33 mouse cellular contexts compared by ENCODE assay signal in the genomic region with DNA sequence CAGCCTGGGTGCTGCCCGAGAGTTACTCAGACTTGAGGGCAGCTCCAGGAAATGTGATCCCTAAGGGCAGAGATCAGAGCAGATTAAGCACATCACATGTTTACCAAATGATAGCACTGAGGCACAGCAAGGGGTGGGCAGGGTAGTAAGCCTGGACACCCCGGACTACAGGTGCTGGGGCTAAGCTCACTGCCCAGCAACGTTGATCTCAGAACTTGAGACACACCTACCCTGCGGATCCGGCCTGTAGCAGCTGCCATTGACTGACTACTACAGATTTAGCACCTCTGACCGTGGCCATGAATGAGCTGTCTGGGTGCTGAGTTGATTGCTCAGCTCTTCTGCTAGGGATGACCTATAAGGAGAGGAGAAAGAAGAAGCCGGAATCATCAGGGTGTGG. TPM values are rescaled to one million over a fixed set of nuclear protein-coding genes. Genes with fewer than 3 reads are reported as not detected.
A peak's percentile ranks its signal among the peaks of the same experiment; 100 is the strongest.
DNase-seq lines count a peak whose midpoint lies in the region; ATAC-seq and TF ChIP-seq lines count a peak whose summit lies in the region.
"Had no signal": no experiment of that assay in that cellular context is flagged by ENCODE, and none has a peak within 500 bp of the region (broad histone marks: within the 10 kb centered on the region; RNA-seq: fewer than 3 reads in every experiment).

No protein-coding gene starts in this region.

- no peak for ATAC-seq in limb, embryonic 13.5 days (ENCODE audit: low FRiP score, low read depth)
- peak; percentile 61 for ATAC-seq in intestine, embryonic 16.5 days
- ATAC-seq in liver, embryonic 12.5 days: no peak
- ATAC-seq: forebrain, embryonic 15.5 days; Patski had no signal

- no peak overlapping the region for H3K4me3 ChIP-seq in gastrocnemius, adult 2 months
- no peak overlapping the region for H3K4me3 ChIP-seq in limb, embryonic 13.5 days
- H3K4me3 ChIP-seq in limb, embryonic 10.5 days: no peak overlapping the region
- H3K4me3 ChIP-seq in intestine, embryonic 16.5 days (ENCODE audit: low read length): no peak overlapping the region
- H3K4me3 ChIP-seq in liver, embryonic 12.5 days: no peak overlapping the region
- H3K4me3 ChIP-seq: embryonic facial prominence, embryonic 10.5 days; embryonic facial prominence, embryonic 13.5 days; erythroblast, embryonic 14.5 days; forebrain, embryonic 12.5 days; forebrain, embryonic 15.5 days; heart, embryonic 12.5 days; heart, embryonic 15.5 days had no signal

- peak overlapping the region; percentile 72 for H3K27ac ChIP-seq in gastrocnemius, adult 2 months
- H3K27ac ChIP-seq in limb, embryonic 13.5 days: no peak overlapping the region
- no peak overlapping the region for H3K27ac ChIP-seq in limb, embryonic 10.5 days
- H3K27ac ChIP-seq in intestine, embryonic 16.5 days (ENCODE audit: low read length): no peak overlapping the region
- no peak overlapping the region for H3K27ac ChIP-seq in liver, embryonic 12.5 days
- H3K27ac ChIP-seq: embryonic facial prominence, embryonic 10.5 days; embryonic facial prominence, embryonic 13.5 days; forebrain, embryonic 12.5 days; forebrain, embryonic 15.5 days; heart, embryonic 15.5 days; hindbrain, embryonic 14.5 days had no signal

- 67% methylated on average over 7 of the region's 7 CpGs for WGBS in limb, embryonic 13.5 days
- 72% methylated on average over 7 of the region's 7 CpGs for WGBS in limb, embryonic 10.5 days
- 51% methylated on average over 7 of the region's 7 CpGs for WGBS in intestine, embryonic 16.5 days
- 59% methylated on average over 7 of the region's 7 CpGs for WGBS in liver, embryonic 12.5 days (ENCODE audit: insufficient replicate concordance)

- no peak for TF ChIP-seq CTCF in gastrocnemius, adult 2 months (IDR thresholded peaks at IDR 0.05)

- intact Hi-C loops in gastrocnemius, adult 2 months (cut with DNase I): no loop called here

- peak; percentile 49 for DNase-seq in gastrocnemius, adult 2 months
- no peak for DNase-seq in gastrocnemius, postnatal 10 days
- DNase-seq in limb, embryonic 10.5 days (ENCODE audit: low spot score): no peak
- DNase-seq in skeletal muscle tissue, adult 2 months (ENCODE audit: low read depth, low spot score): peak; percentile 68
- DNase-seq in cerebellum, adult 9-11 months: no peak
- DNase-seq: adrenal gland, postnatal 10 days; adrenal gland, postnatal 36 days; B cell, adult 2 months; cerebellum, adult 18-20 months; cerebellum, postnatal 10 days; cerebellum, postnatal 36 days; embryo, embryonic 11 days; heart, adult 18-20 months; heart, postnatal 10 days; heart, postnatal 4 days had no signal

- H3K4me2 ChIP-seq in limb, embryonic 13.5 days (replicated peaks): no peak overlapping the region
- no peak overlapping the region for H3K4me2 ChIP-seq in intestine, embryonic 16.5 days (ENCODE audit: low read depth, low read length)
- no peak overlapping the region for H3K4me2 ChIP-seq in liver, embryonic 12.5 days
- H3K4me2 ChIP-seq: embryonic facial prominence, embryonic 13.5 days; forebrain, embryonic 12.5 days; forebrain, embryonic 15.5 days; heart, embryonic 12.5 days; heart, embryonic 15.5 days; hindbrain, embryonic 14.5 days had no signal

- H3K4me1 ChIP-seq in limb, embryonic 13.5 days: no peaks in the 10 kb centered on the region
- H3K4me1 ChIP-seq in limb, embryonic 10.5 days: peaks cover 3% of the 10 kb centered on the region
- no peaks in the 10 kb centered on the region for H3K4me1 ChIP-seq in intestine, embryonic 16.5 days (ENCODE audit: control insufficient read depth, insufficient read depth, low read length)
- peaks cover 20% of the 10 kb centered on the region for H3K4me1 ChIP-seq in liver, embryonic 12.5 days
- H3K4me1 ChIP-seq: embryonic facial prominence, embryonic 13.5 days; forebrain, embryonic 12.5 days; forebrain, embryonic 15.5 days had no signal

- H3K27me3 ChIP-seq in limb, embryonic 13.5 days: no peaks in the 10 kb centered on the region
- no peaks in the 10 kb centered on the region for H3K27me3 ChIP-seq in limb, embryonic 10.5 days (ENCODE audit: low read depth, poor library complexity, severe bottlenecking)
- no peaks in the 10 kb centered on the region for H3K27me3 ChIP-seq in intestine, embryonic 16.5 days (replicated peaks; ENCODE audit: control insufficient read depth, insufficient read depth, low read length)
- H3K27me3 ChIP-seq in liver, embryonic 12.5 days (replicated peaks): peaks cover 47% of the 10 kb centered on the region
- H3K27me3 ChIP-seq: embryonic facial prominence, embryonic 13.5 days; forebrain, embryonic 15.5 days; heart, embryonic 15.5 days had no signal

- H3K9ac ChIP-seq in limb, embryonic 13.5 days: 0 out of 2 replicates have a peak overlapping the region, but pooled peaks have one; percentile 8
- H3K9ac ChIP-seq in intestine, embryonic 16.5 days (ENCODE audit: low read depth, low read length): no peak overlapping the region
- H3K9ac ChIP-seq in liver, embryonic 12.5 days: no peak overlapping the region
- H3K9ac ChIP-seq: embryonic facial prominence, embryonic 13.5 days; forebrain, embryonic 12.5 days; forebrain, embryonic 15.5 days; heart, embryonic 12.5 days; heart, embryonic 15.5 days; hindbrain, embryonic 14.5 days had no signal

- H3K9me3 ChIP-seq in limb, embryonic 13.5 days: no peaks in the 10 kb centered on the region
- no peaks in the 10 kb centered on the region for H3K9me3 ChIP-seq in limb, embryonic 10.5 days (replicated peaks)
- no peaks in the 10 kb centered on the region for H3K9me3 ChIP-seq in intestine, embryonic 16.5 days (ENCODE audit: control insufficient read depth, low read length)
- no peaks in the 10 kb centered on the region for H3K9me3 ChIP-seq in liver, embryonic 12.5 days (replicated peaks)
- H3K9me3 ChIP-seq: embryonic facial prominence, embryonic 10.5 days; embryonic facial prominence, embryonic 13.5 days; forebrain, embryonic 12.5 days; forebrain, embryonic 15.5 days; heart, embryonic 12.5 days; heart, embryonic 15.5 days had no signal

- H3K36me3 ChIP-seq in limb, embryonic 13.5 days: no peaks in the 10 kb centered on the region
- H3K36me3 ChIP-seq in limb, embryonic 10.5 days: no peaks in the 10 kb centered on the region
- no peaks in the 10 kb centered on the region for H3K36me3 ChIP-seq in intestine, embryonic 16.5 days (ENCODE audit: control insufficient read depth, insufficient read depth, low read length)
- H3K36me3 ChIP-seq in liver, embryonic 12.5 days: no peaks in the 10 kb centered on the region
- H3K36me3 ChIP-seq: embryonic facial prominence, embryonic 10.5 days; embryonic facial prominence, embryonic 13.5 days; forebrain, embryonic 12.5 days; forebrain, embryonic 15.5 days; G1E; heart, embryonic 12.5 days; heart, embryonic 15.5 days had no signal

RNA-seq across cellular contexts. Expression of a gene that starts 8.6 kb away (rescaled TPM):
- total RNA-seq in gastrocnemius, adult 2 months (2021): 10 to 100 TPM; 21.8 to 52.3 TPM
- 10 to 100 TPM; 18.2 to 31.6 TPM for total RNA-seq in gastrocnemius, postnatal 10 days (2021)
- polyA plus RNA-seq in limb, embryonic 13.5 days (2015; fragmentation: Nextera tagmentation; extraction: Ambion mirVana): 0.09 TPM in 1 of 2 replicates, not detected in the other
- 0.04 TPM in 1 of 2 replicates, not detected in the other for polyA plus RNA-seq in limb, embryonic 10.5 days (2016; fragmentation: Nextera tagmentation; extraction: Ambion mirVana)
- polyA plus RNA-seq in intestine, embryonic 16.5 days (2015; fragmentation: Nextera tagmentation; extraction: Ambion mirVana): 0.05 and 0.09 TPM in 2 replicates
- polyA plus RNA-seq in liver, embryonic 12.5 days (2016; fragmentation: Nextera tagmentation; extraction: Ambion mirVana): not detected in 2 replicates
- total RNA-seq: CH12.LX had no signal
- polyA plus RNA-seq: erythroblast, embryonic 14.5 days; forebrain, embryonic 12.5 days; forebrain, embryonic 15.5 days; heart, embryonic 15.5 days; hindbrain, embryonic 11.5 days; hindbrain, embryonic 14.5 days; intestine, embryonic 14.5 days; Patski had no signal

RNA-seq across cellular contexts. Expression of a gene that starts 10.4 kb away (rescaled TPM):
- total RNA-seq in gastrocnemius, adult 2 months (2021): 1 to 10 TPM; 5.2 to 9.9 TPM
- 10 to 100 TPM; 27.2 to 29.0 TPM for total RNA-seq in gastrocnemius, postnatal 10 days (2021)
- 214 and 215 TPM in 2 replicates for polyA plus RNA-seq in limb, embryonic 13.5 days (2015; fragmentation: Nextera tagmentation; extraction: Ambion mirVana)
- 147 and 162 TPM in 2 replicates for polyA plus RNA-seq in limb, embryonic 10.5 days (2016; fragmentation: Nextera tagmentation; extraction: Ambion mirVana)
- 165 and 182 TPM in 2 replicates for polyA plus RNA-seq in intestine, embryonic 16.5 days (2015; fragmentation: Nextera tagmentation; extraction: Ambion mirVana)
- 95.0 and 103 TPM in 2 replicates for polyA plus RNA-seq in liver, embryonic 12.5 days (2016; fragmentation: Nextera tagmentation; extraction: Ambion mirVana)

RNA-seq across cellular contexts. Expression of a gene that starts 53.1 kb away (rescaled TPM):
- not detected for total RNA-seq in gastrocnemius, adult 2 months (2021)
- total RNA-seq in gastrocnemius, postnatal 10 days (2021): not detected
- not detected in 2 replicates for polyA plus RNA-seq in limb, embryonic 13.5 days (2015; fragmentation: Nextera tagmentation; extraction: Ambion mirVana)
- polyA plus RNA-seq in limb, embryonic 10.5 days (2016; fragmentation: Nextera tagmentation; extraction: Ambion mirVana): not detected in 2 replicates
- not detected in 2 replicates for polyA plus RNA-seq in intestine, embryonic 16.5 days (2015; fragmentation: Nextera tagmentation; extraction: Ambion mirVana)
- polyA plus RNA-seq in liver, embryonic 12.5 days (2016; fragmentation: Nextera tagmentation; extraction: Ambion mirVana): not detected in 2 replicates
- total RNA-seq: adrenal gland, adult 18-20 months; adrenal gland, postnatal 10 days; adrenal gland, postnatal 36 days; CH12.LX; G1E; heart, adult 18-20 months; heart, postnatal 10 days; heart, postnatal 4 days had no signal
- polyA plus RNA-seq: forebrain, embryonic 12.5 days; forebrain, embryonic 15.5 days; G1E; gonadal fat pad, adult 2 months; heart, embryonic 12.5 days; heart, embryonic 15.5 days; hindbrain, embryonic 11.5 days; hindbrain, embryonic 14.5 days; Patski had no signal

RNA-seq across cellular contexts. Expression of a gene that starts 55.0 kb away (rescaled TPM):
- total RNA-seq in gastrocnemius, adult 2 months (2021): 100 to 1,000 TPM; 779 to 840 TPM
- 100 to 1,000 TPM; 558 to 576 TPM for total RNA-seq in gastrocnemius, postnatal 10 days (2021)
- 4.2 and 5.0 TPM in 2 replicates for polyA plus RNA-seq in limb, embryonic 13.5 days (2015; fragmentation: Nextera tagmentation; extraction: Ambion mirVana)
- polyA plus RNA-seq in limb, embryonic 10.5 days (2016; fragmentation: Nextera tagmentation; extraction: Ambion mirVana): 0.06 TPM in 1 of 2 replicates, not detected in the other
- polyA plus RNA-seq in intestine, embryonic 16.5 days (2015; fragmentation: Nextera tagmentation; extraction: Ambion mirVana): 0.04 TPM in 1 of 2 replicates, not detected in the other
- 0.08 and 0.20 TPM in 2 replicates for polyA plus RNA-seq in liver, embryonic 12.5 days (2016; fragmentation: Nextera tagmentation; extraction: Ambion mirVana)
- polyA plus RNA-seq: erythroblast, embryonic 14.5 days; G1E; Patski had no signal

Comparison
In these comparisons a context has a peak if more than half of its experiments do, and no peak if none do; other contexts are left out.
1. DNase-seq: peak in gastrocnemius, adult 2 months (single experiment) and skeletal muscle tissue, adult 2 months (single experiment); none in gastrocnemius, postnatal 10 days (single experiment), limb, embryonic 10.5 days (single experiment) and cerebellum, adult 9-11 months (single experiment).